Mouse (Mus musculus) cerebral cortex, adult 2 months (tissue): ENCODE data around the gene Map4k2.

Experiments
- WGBS: fragments of 180-500 bp; shearing (Covaris S2); methylation state at CpG from one replicate; pipeline ENCODE4 v1.1.7; 2018; 5-methylcytosine and 5-hydroxymethylcytosine counted together

Map4k2 gene

GRCm38 (mm10) chr19:6400096-6401086 is 59.5 kb downstream of the Map4k2 start:
- WGBS: 3% methylated on average over 29 of the region's 29 CpGs

- WGBS: under 1% methylated on average over 32 of the region's 32 CpGs
Measured at GRCm38 (mm10) chr19:6401131-6401815, 60.3 kb downstream of the Map4k2 start.

GRCm38 (mm10) chr19:6401951-6402350 is 61.0 kb downstream of the Map4k2 start:
- WGBS: 37% methylated on average over 9 of the region's 9 CpGs

GRCm38 (mm10) chr19:6403869-6404268 is 62.9 kb downstream of the Map4k2 start:
- 81% methylated on average over 10 of the region's 10 CpGs for WGBS
